Mouse (Mus musculus): ENCODE measurements around the gene Fkbp5.

The Fkbp5 gene

GRCm38 (mm10) chr17:28460388-28460787 lies 56.9 kb downstream of the Fkbp5 start:
- no peak for DNase-seq (ENCODE audit: low read depth)

GRCm38 (mm10) chr17:28455098-28455497 lies 62.2 kb downstream of the Fkbp5 start:
- DNase-seq (ENCODE audit: low read depth): peak; percentile 72

- DNase-seq (ENCODE audit: low read depth): no peak
Observed at GRCm38 (mm10) chr17:28452889-28453288, 64.4 kb downstream of the Fkbp5 start.

- no peak for DNase-seq (ENCODE audit: low read depth)
Observed at GRCm38 (mm10) chr17:28451914-28452313, 65.4 kb downstream of the Fkbp5 start.

GRCm38 (mm10) chr17:28451487-28451886 lies 65.8 kb downstream of the Fkbp5 start:
- DNase-seq (ENCODE audit: low read depth): no peak

GRCm38 (mm10) chr17:28448225-28448624 lies 69.1 kb downstream of the Fkbp5 start:
- no peak for DNase-seq (ENCODE audit: low read depth)

GRCm38 (mm10) chr17:28447789-28448188 lies 69.5 kb downstream of the Fkbp5 start:
- peak; percentile 57 for DNase-seq (ENCODE audit: low read depth)

- no peak for DNase-seq (ENCODE audit: low read depth)
Observed at GRCm38 (mm10) chr17:28446820-28447168, 70.5 kb downstream of the Fkbp5 start.

- peak; percentile 29 for DNase-seq (ENCODE audit: low read depth)
Observed at GRCm38 (mm10) chr17:28445886-28446819, 71.2 kb downstream of the Fkbp5 start.

- no peak for DNase-seq (ENCODE audit: low read depth)
Observed at GRCm38 (mm10) chr17:28442661-28443060, 74.7 kb downstream of the Fkbp5 start.

- DNase-seq (ENCODE audit: low read depth): no peak
Observed at GRCm38 (mm10) chr17:28438342-28439115, 78.8 kb downstream of the Fkbp5 start.

GRCm38 (mm10) chr17:28437938-28438337 lies 79.4 kb downstream of the Fkbp5 start:
- no peak for DNase-seq (ENCODE audit: low read depth)

- peak; percentile 56 for DNase-seq (ENCODE audit: low read depth)
Observed at GRCm38 (mm10) chr17:28434921-28435485, 82.3 kb downstream of the Fkbp5 start.

- DNase-seq (ENCODE audit: low read depth): no peak
Observed at GRCm38 (mm10) chr17:28433029-28433428, 84.3 kb downstream of the Fkbp5 start.

- peak; percentile 88 for DNase-seq (ENCODE audit: low read depth)
Observed at GRCm38 (mm10) chr17:28431931-28432335, 85.4 kb downstream of the Fkbp5 start.

GRCm38 (mm10) chr17:28431038-28431437 lies 86.3 kb downstream of the Fkbp5 start:
- DNase-seq (ENCODE audit: low read depth): no peak

GRCm38 (mm10) chr17:28428474-28429258 lies 88.7 kb downstream of the Fkbp5 start:
- DNase-seq (ENCODE audit: low read depth): peak; percentile 42

GRCm38 (mm10) chr17:28427666-28428065 lies 89.7 kb downstream of the Fkbp5 start:
- DNase-seq (ENCODE audit: low read depth): no peak

GRCm38 (mm10) chr17:28424373-28424772 lies 93.0 kb downstream of the Fkbp5 start:
- DNase-seq (ENCODE audit: low read depth): no peak

GRCm38 (mm10) chr17:28421071-28421470 lies 96.3 kb downstream of the Fkbp5 start:
- no peak for DNase-seq (ENCODE audit: low read depth)

- DNase-seq (ENCODE audit: low read depth): peak; percentile 66
Observed at GRCm38 (mm10) chr17:28420229-28421051, 96.9 kb downstream of the Fkbp5 start.

All from 416B (cell line).